Mouse (Mus musculus) gastrocnemius, postnatal 4 days (tissue): Measurements from ENCODE around the gene Gaa. TPM values are rescaled to one million over a fixed set of nuclear protein-coding genes. Genes with fewer than 3 reads are reported as not detected.

Experiments used
- DNase-seq, 2 experiments: peaks; one replicate each; pipeline ENCODE4 v3.0.0; 2021 to 2022; ENCODE audit warnings: low spot score in 2 of 2, mixed read lengths in 2 of 2
- total RNA-seq, 2 experiments: library from RNA; stranded (reverse); gene quantifications; 2 replicates each; pipeline ENCODE4 v1.2.3; 2021

Gaa gene
- total RNA-seq, 2 experiments from 2014 or later, result 59.2 to 69.4 TPM

- DNase-seq, result no peak
Observed at GRCm38 (mm10) chr11:119300246-119300935, 32.7 kb downstream of the Gaa start.

- DNase-seq, result no peak
Observed at GRCm38 (mm10) chr11:119300986-119301385, 33.3 kb downstream of the Gaa start.

- peak in 1 of 2 experiments; percentile 40 for DNase-seq
Observed at GRCm38 (mm10) chr11:119304904-119305712, 37.4 kb downstream of the Gaa start.

GRCm38 (mm10) chr11:119306762-119307657, 39.3 kb downstream of the Gaa start:
- no peak for DNase-seq

- DNase-seq, result no peak
Observed at GRCm38 (mm10) chr11:119307658-119307867, 39.9 kb downstream of the Gaa start, which contains the start of gene Card14. Card14 (plus strand) TSS chr11:119307768.

GRCm38 (mm10) chr11:119307916-119308315, 40.2 kb downstream of the Gaa start:
- DNase-seq, result no peak

GRCm38 (mm10) chr11:119310621-119311020, 42.9 kb downstream of the Gaa start:
- DNase-seq, result no peak

- no peak for DNase-seq
Observed at GRCm38 (mm10) chr11:119314252-119314936, 46.7 kb downstream of the Gaa start.

- no peak for DNase-seq
Observed at GRCm38 (mm10) chr11:119316720-119317119, 49.0 kb downstream of the Gaa start.

- no peak for DNase-seq
Observed at GRCm38 (mm10) chr11:119322521-119322920, 54.8 kb downstream of the Gaa start.

GRCm38 (mm10) chr11:119325068-119325467, 57.4 kb downstream of the Gaa start:
- no peak for DNase-seq

- no peak for DNase-seq
Observed at GRCm38 (mm10) chr11:119330592-119330991, 62.9 kb downstream of the Gaa start.

GRCm38 (mm10) chr11:119331970-119332369, 64.3 kb downstream of the Gaa start:
- no peak for DNase-seq

Other genes starting within 250 kb of the Gaa start
- 1 to 10 TPM; 5.4 to 5.6 TPM for gene Cbx2, start 244.9 kb upstream of the Gaa start, total RNA-seq
- gene Cbx8, start 226.9 kb upstream of the Gaa start, total RNA-seq, result 1 to 10 TPM; 4.6 to 5.3 TPM
- 10 to 100 TPM; 10.4 to 10.7 TPM for gene Cbx4, start 181.7 kb upstream of the Gaa start, total RNA-seq
- gene Tbc1d16, start 39.4 kb upstream of the Gaa start, total RNA-seq, result 10 to 100 TPM; 23.3 to 23.6 TPM
- under 1 TPM; 0.12 to 0.16 TPM for gene Ccdc40, start 39.3 kb upstream of the Gaa start, total RNA-seq
- 100 to 1,000 TPM; 106 to 113 TPM for gene Eif4a3, start 32.2 kb downstream of the Gaa start, total RNA-seq
- gene Card14, start 39.9 kb downstream of the Gaa start, total RNA-seq, result under 1 TPM; 0.73 to 0.93 TPM
- 1 to 10 TPM; 5.9 to 6.5 TPM for gene Sgsh, start 87.6 kb downstream of the Gaa start, total RNA-seq
- gene Slc26a11, start 87.7 kb downstream of the Gaa start, total RNA-seq, result 1 to 10 TPM; 5.3 TPM
- gene Rnf213, start 125.2 kb downstream of the Gaa start, total RNA-seq, result 10 to 100 TPM in 1 of 2 experiments, 1 to 10 TPM in 1; 9.2 to 10.9 TPM
- gene Endov, start 223.5 kb downstream of the Gaa start, total RNA-seq, result 10 to 100 TPM; 19.3 to 22.1 TPM